ENCODE assay signal across 8 mouse cellular contexts in genomic region chr11:24075486-24076126, GRCm38 (mm10). TPM values are rescaled to one million over a fixed set of nuclear protein-coding genes. Genes with fewer than 3 reads are reported as not detected.
DNase-seq lines count a peak whose midpoint lies in the region; ATAC-seq lines count a peak whose summit lies in the region.

No protein-coding gene starts in this region.

- 1% methylated on average over 17 of the region's 17 CpGs for WGBS in heart, embryonic 11.5 days (ENCODE audit: insufficient replicate concordance)
- under 1% methylated on average over 17 of the region's 17 CpGs for WGBS in forebrain, embryonic 12.5 days
- WGBS in liver, embryonic 15.5 days (ENCODE audit: insufficient replicate concordance) = 1% methylated on average over 17 of the region's 17 CpGs

- no peaks in the 10 kb centered on the region for H3K9me3 ChIP-seq in heart, embryonic 11.5 days (replicated peaks; ENCODE audit: control insufficient read depth, low read length)
- H3K9me3 ChIP-seq in forebrain, embryonic 12.5 days = no peaks in the 10 kb centered on the region
- no peaks in the 10 kb centered on the region for H3K9me3 ChIP-seq in liver, embryonic 15.5 days (replicated peaks)

- peak overlapping the region; percentile 72 for H3K9ac ChIP-seq in heart, embryonic 11.5 days (ENCODE audit: low read depth, low read length)
- peak overlapping the region; percentile 98 for H3K9ac ChIP-seq in forebrain, embryonic 12.5 days
- H3K9ac ChIP-seq in liver, embryonic 15.5 days = peak overlapping the region; percentile 71

- ATAC-seq in heart, embryonic 11.5 days (replicated peaks; ENCODE audit: insufficient number of reproducible peaks, low FRiP score, low TSS enrichment) = no peak
- ATAC-seq in forebrain, embryonic 12.5 days (ENCODE audit: low FRiP score) = no peak
- no peak for ATAC-seq in liver, embryonic 15.5 days (ENCODE audit: insufficient read depth)
- no peak for ATAC-seq in cerebellum, adult (ENCODE audit: insufficient number of reproducible peaks, low FRiP score, low TSS enrichment)

- H3K4me1 ChIP-seq in heart, embryonic 11.5 days (ENCODE audit: control insufficient read depth, insufficient read depth, low read length) = peaks cover 11% of the 10 kb centered on the region; the same call in 1 of the 2 replicates
- peaks cover 31% of the 10 kb centered on the region for H3K4me1 ChIP-seq in forebrain, embryonic 12.5 days
- H3K4me1 ChIP-seq in liver, embryonic 15.5 days (replicated peaks) = peaks cover 61% of the 10 kb centered on the region

- H3K36me3 ChIP-seq in heart, embryonic 11.5 days (ENCODE audit: control insufficient read depth, insufficient read depth, low read length) = no peaks in the 10 kb centered on the region
- H3K36me3 ChIP-seq in forebrain, embryonic 12.5 days (replicated peaks) = no peaks in the 10 kb centered on the region
- H3K36me3 ChIP-seq in liver, embryonic 15.5 days (replicated peaks) = no peaks in the 10 kb centered on the region

- H3K27ac ChIP-seq in heart, embryonic 11.5 days (ENCODE audit: low read depth, low read length) = peak overlapping the region; percentile 35; the same call in 1 of the 2 replicates
- H3K27ac ChIP-seq in forebrain, embryonic 12.5 days = peak overlapping the region; percentile 99
- H3K27ac ChIP-seq in liver, embryonic 15.5 days (replicated peaks) = peak overlapping the region; percentile 83

- peaks cover 23% of the 10 kb centered on the region for H3K27me3 ChIP-seq in heart, embryonic 11.5 days (ENCODE audit: control insufficient read depth, insufficient read depth, low read length)
- no peaks in the 10 kb centered on the region for H3K27me3 ChIP-seq in forebrain, embryonic 12.5 days
- H3K27me3 ChIP-seq in liver, embryonic 15.5 days = peaks cover 56% of the 10 kb centered on the region

- H3K4me2 ChIP-seq in heart, embryonic 11.5 days = peak overlapping the region; percentile 100
- peak overlapping the region; percentile 96 for H3K4me2 ChIP-seq in forebrain, embryonic 12.5 days
- peak overlapping the region; percentile 97 for H3K4me2 ChIP-seq in liver, embryonic 15.5 days

- peak overlapping the region; percentile 74 for H3K4me3 ChIP-seq in heart, embryonic 11.5 days (ENCODE audit: low read depth, low read length)
- peak overlapping the region; percentile 96 for H3K4me3 ChIP-seq in forebrain, embryonic 12.5 days (replicated peaks)
- H3K4me3 ChIP-seq in liver, embryonic 15.5 days (replicated peaks) = peak overlapping the region; percentile 74

- DNase-seq in heart, adult 8-10 months (ENCODE audit: low spot score) = no peak
- DNase-seq in ES-CJ7 (ENCODE audit: low read depth, low spot score) = peak; percentile 89
- no peak for DNase-seq in ovary, postnatal 36 days (ENCODE audit: low spot score)
- no peak for DNase-seq in left cerebral cortex, adult 11 months (ENCODE audit: low spot score)

RNA-seq across cellular contexts. Expression of gene A830031A19Rik, which starts 0.8 kb away (rescaled TPM):
- polyA plus RNA-seq in heart, embryonic 11.5 days (2014; fragmentation: Nextera tagmentation; extraction: Ambion mirVana) = not detected in 2 replicates
- not detected for total RNA-seq in heart, adult 8-10 months (2022)
- polyA plus RNA-seq in forebrain, embryonic 12.5 days (2016; fragmentation: Nextera tagmentation; extraction: Ambion mirVana) = not detected in 2 replicates
- polyA plus RNA-seq in liver, embryonic 15.5 days (2015; fragmentation: Nextera tagmentation; extraction: Ambion mirVana) = not detected in 2 replicates

RNA-seq across cellular contexts. Expression of gene Bcl11a, which starts 2.2 kb away (rescaled TPM):
- polyA plus RNA-seq in heart, embryonic 11.5 days (2014; fragmentation: Nextera tagmentation; extraction: Ambion mirVana) = 19.1 and 21.7 TPM in 2 replicates
- total RNA-seq in heart, adult 8-10 months (2022) = 1 to 10 TPM; 2.6 to 4.0 (median 2.9) TPM
- polyA plus RNA-seq in forebrain, embryonic 12.5 days (2016; fragmentation: Nextera tagmentation; extraction: Ambion mirVana) = 129 and 130 TPM in 2 replicates
- polyA plus RNA-seq in liver, embryonic 15.5 days (2015; fragmentation: Nextera tagmentation; extraction: Ambion mirVana) = 24.7 and 25.2 TPM in 2 replicates

Comparison
In these comparisons a context has a peak if more than half of its experiments do, and no peak if none do; other contexts are left out.
1. H3K27ac ChIP-seq: peak in every context shown above with its lines; median percentile 99 in forebrain, embryonic 12.5 days; 83 in liver, embryonic 15.5 days; 35 in heart, embryonic 11.5 days.